Mouse (Mus musculus) stomach, postnatal 0 days (tissue): ENCODE results near the gene Tmem178b.

Source experiments
- CTCF ChIP-seq: IDR thresholded peaks from 2 replicates; pipeline ENCODE4 v1.5.1; 2016; ENCODE audit warnings: antibody characterized with exemption, low read depth, mild to moderate bottlenecking, moderate library complexity
- EP300 ChIP-seq: optimal IDR thresholded peaks from 2 replicates; pipeline ENCODE3; 2016; ENCODE audit warnings: antibody characterized with exemption

DNA sequence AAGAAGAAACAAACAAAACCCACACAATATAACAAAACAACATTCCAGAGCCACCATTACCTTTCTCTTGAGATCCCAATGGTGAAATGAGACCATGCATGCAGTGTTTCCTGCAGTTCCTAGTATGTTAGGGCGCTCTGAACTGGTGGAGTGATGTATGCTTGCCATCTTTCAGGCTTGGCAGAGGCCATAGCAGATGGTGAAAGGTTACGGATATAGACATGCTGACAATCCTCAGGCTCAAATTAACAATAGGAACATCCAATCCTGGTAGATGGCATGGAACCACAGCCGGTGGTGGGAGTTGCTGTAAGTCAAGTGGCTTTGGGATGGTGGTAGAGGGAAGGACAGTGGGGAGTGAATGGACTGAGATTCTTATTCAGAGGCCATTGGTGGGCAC is 272.5 kb downstream of the Tmem178b start:
- TF ChIP-seq CTCF (no peak), EP300 (no peak)
